Mouse (Mus musculus) MEL (cell line): ENCODE data around the gene Enho.

Experiments
- GATA1 ChIP-seq: IDR thresholded peaks from 2 replicates; pipeline ENCODE4 v1.6.1; 2011; ENCODE audit warnings: low read depth, low read length, improper control_type of control experiment
- POLR2A ChIP-seq, 2 experiments: IDR thresholded peaks; 2 replicates each; pipeline ENCODE4 v1.6.1; 2011 to 2012; ENCODE audit warnings: low read length in 2 of 2, mild to moderate bottlenecking in 2 of 2, control low read depth in 1 of 2, improper control_type of control experiment in 1 of 2, low read depth in 1 of 2, moderate library complexity in 1 of 2; ENCODE audit not compliant: control insufficient read depth in 1 of 2, insufficient read depth in 1 of 2, poor library complexity in 1 of 2
- RAD21 ChIP-seq: IDR thresholded peaks from 2 replicates; pipeline ENCODE4 v1.6.1; 2011; ENCODE audit warnings: mild to moderate bottlenecking, low read depth, low read length, improper control_type of control experiment
- SIN3A ChIP-seq: IDR thresholded peaks from 2 replicates; pipeline ENCODE4 v1.6.1; 2012; ENCODE audit warnings: low read length, improper control_type of control experiment, inconsistent platforms

DNA sequence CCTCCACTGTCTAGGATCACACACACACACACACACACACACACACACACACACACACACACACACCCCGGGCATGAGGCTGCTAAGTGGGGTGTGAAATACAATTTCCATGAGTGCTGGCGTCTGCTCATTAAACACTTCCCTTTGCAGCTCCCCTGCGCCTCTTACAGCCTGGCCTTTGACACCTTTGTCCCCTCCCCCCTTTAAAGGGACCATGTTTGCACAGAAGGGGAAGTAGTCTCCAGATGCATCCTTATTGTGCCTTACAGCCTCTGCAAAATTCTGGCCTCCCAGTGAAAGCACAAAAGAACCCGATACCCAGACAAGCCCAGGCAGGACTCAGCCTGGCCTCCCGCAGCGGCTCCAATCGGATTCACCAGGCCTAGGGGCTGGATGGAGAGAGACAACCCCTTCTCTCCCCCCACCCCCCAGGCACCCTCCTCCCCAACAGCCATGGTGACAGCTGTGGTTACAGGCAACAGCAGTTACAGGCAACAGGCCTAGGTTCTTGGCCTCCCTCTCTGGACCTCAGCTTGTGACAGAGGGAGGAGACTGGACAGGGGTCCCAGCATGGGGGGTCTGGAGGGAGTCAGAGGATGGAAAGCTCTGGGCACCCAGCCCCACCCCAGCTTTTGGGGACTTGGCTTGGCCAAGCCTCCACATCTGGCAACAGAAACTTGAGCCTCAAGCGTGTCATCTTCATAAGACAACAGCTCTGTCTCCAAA is 11.8 kb downstream of the Enho start:
- no peak for TF ChIP-seq GATA1
- TF ChIP-seq RAD21 = no peak
- no peak for TF ChIP-seq SIN3A
- no peak for TF ChIP-seq POLR2A (IDR thresholded peaks at IDR 0.05; ENCODE audit: control insufficient read depth in 1 of 2, insufficient read depth in 1 of 2, low read depth in 1 of 2, low read length in 2 of 2, poor library complexity in 1 of 2)
